Mouse (Mus musculus): Measurements from ENCODE around the gene Tmem185a. TPM values are rescaled to one million over a fixed set of nuclear protein-coding genes. Genes with fewer than 3 reads are reported as not detected.
A peak's percentile ranks its signal among the peaks of the same experiment; 100 is the strongest.
"Not testable (repeated sequence)": the region's sequence is repeated elsewhere in the genome, so short reads cannot be mapped to it uniquely, and the experiment has no call there.

The Tmem185a gene
- 44.5 and 46.9 TPM in 2 replicates for polyA plus RNA-seq (2015; fragmentation: Nextera tagmentation; extraction: Ambion mirVana)

DNA sequence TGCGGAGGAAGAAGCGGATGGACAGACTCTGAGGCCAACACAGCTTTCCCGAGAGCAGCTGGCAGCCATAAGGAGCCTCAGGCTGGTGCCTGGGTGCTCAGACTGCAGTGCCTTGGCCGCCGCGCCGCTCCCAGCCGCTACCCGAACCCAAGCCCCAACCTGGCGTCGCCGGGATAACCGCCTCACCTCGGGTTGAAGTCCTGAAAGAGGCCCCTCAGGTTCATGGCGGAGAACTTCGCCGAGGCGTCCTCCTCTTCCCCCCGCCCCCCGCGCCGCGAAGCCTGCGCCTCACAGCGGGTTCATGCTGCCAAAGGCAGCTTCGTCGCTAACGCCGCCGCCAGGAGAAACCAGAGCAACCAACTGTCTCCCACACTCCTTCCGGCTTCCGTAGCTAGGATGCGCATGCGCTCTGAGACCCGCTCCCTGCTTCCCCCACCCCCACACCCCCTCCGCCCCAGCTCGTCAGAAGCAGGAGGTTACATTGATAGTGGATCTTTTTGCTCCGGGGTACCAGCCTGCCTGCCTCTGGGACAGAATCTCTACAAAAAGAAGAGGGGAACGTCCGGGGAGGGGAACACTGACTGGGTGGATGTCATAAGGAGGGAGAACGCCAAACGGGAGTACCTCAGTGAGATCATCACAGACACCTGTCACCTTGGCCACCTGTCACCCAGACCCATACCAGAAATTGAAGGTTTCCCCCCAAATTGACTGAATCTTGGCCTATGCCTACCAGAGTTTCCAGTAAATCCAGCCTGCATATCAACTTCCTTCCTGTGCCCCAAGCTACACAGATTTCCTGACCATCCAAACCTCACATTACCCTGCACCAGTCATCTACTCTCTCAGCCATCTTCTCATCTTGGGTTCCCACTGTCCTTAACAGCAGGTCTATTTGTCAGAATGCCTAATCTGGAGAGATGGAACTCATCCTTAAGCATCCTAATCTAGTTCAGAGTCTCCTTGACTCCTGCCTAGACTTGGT lies at the start of gene Tmem185a:
Gene Tmem185a, minus strand, starts transcription at position 389 of the 985 bp plus-strand sequence.
- WGBS = 31% methylated on average over 36 of the region's 42 CpGs
- H3K4me1 ChIP-seq (replicated peaks; ENCODE audit: insufficient read depth, low read length) = no peaks in the 10 kb centered on the region
- 0 out of 2 replicates have a peak, but pooled peaks have one; percentile 8 for TF ChIP-seq CTCF (IDR thresholded peaks at IDR 0.05; ENCODE audit: low read depth)
- no peaks in the 10 kb centered on the region for H3K9me3 ChIP-seq (replicated peaks; ENCODE audit: low read length)
- ATAC-seq (replicated peaks; ENCODE audit: low FRiP score, low read depth) (peak; percentile 96), DNase-seq (ENCODE audit: low spot score) (peak; percentile 83)
- peak within 1 kb of the TSS; percentile 77 for H3K27ac ChIP-seq
- H3K9ac ChIP-seq (ENCODE audit: low read depth, low read length) = peak within 1 kb of the TSS; percentile 67
- H3K36me3 ChIP-seq (ENCODE audit: insufficient read depth, low read length) = no peaks in the 10 kb centered on the region
- H3K4me2 ChIP-seq (ENCODE audit: low read length) = peak within 1 kb of the TSS; percentile 63
- no peaks in the 10 kb centered on the region; the same call in 1 of the 2 replicates for H3K27me3 ChIP-seq (ENCODE audit: insufficient read depth, low read length)
- H3K4me3 ChIP-seq (replicated peaks; ENCODE audit: low read depth, low read length) = peak within 1 kb of the TSS; percentile 48

DNA sequence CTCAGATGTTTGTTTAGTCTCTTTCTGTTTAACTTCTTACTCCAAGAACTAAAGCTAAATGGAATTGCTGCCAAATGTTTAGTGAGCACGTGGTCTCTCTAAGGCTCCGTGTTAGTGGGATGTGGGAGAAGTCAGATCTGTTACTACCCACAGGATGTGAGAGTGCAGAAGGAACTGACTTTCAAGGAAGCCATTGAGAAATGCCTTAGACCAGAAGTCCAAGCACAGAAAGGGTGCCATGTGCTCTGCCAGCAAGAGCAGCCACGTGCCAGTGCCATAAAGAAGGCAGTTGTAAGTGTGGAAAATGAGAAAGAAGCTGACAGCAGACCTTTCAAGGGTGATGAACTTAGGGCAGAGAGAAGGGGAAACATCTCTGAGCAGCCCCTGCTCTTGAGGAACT lies 37.4 kb upstream of the Tmem185a start:
- H3K27me3 ChIP-seq (ENCODE audit: insufficient read depth, low read length); H3K9ac ChIP-seq (ENCODE audit: low read depth, low read length); H3K36me3 ChIP-seq (ENCODE audit: insufficient read depth, low read length); DNase-seq (ENCODE audit: low spot score); H3K4me3 ChIP-seq (replicated peaks; ENCODE audit: low read depth, low read length); H3K9me3 ChIP-seq (replicated peaks; ENCODE audit: low read length); H3K4me2 ChIP-seq (ENCODE audit: low read length); H3K4me1 ChIP-seq (replicated peaks; ENCODE audit: insufficient read depth, low read length); ATAC-seq (replicated peaks; ENCODE audit: low FRiP score, low read depth); H3K27ac ChIP-seq: not testable (repeated sequence)
- WGBS = 60% methylated on average over 3 of the region's 3 CpGs

DNA sequence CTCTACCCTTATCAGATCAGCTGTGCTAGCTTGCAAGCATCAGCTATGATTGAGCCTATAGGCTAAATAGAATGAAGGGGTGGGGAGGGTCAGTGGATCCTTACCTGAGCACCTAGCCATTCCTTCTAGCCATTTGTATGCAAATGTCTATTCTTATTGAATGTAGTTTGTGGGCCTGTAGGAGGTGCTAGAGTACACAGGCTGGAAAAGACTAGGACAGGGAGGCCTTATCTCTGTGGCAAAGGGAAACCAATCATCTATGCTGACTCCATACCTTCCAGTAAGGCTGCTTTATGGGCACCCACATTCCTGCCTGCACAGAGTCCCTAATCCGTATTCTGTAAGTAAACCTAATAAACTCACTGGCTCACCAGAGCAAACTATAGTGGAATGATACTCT lies 10.3 kb upstream of the Tmem185a start:
- H3K36me3 ChIP-seq (ENCODE audit: insufficient read depth, low read length); H3K4me1 ChIP-seq (replicated peaks; ENCODE audit: insufficient read depth, low read length); H3K4me2 ChIP-seq (ENCODE audit: low read length); DNase-seq (ENCODE audit: low spot score); H3K9ac ChIP-seq (ENCODE audit: low read depth, low read length); ATAC-seq (replicated peaks; ENCODE audit: low FRiP score, low read depth); H3K27me3 ChIP-seq (ENCODE audit: insufficient read depth, low read length); H3K9me3 ChIP-seq (replicated peaks; ENCODE audit: low read length); H3K27ac ChIP-seq; H3K4me3 ChIP-seq (replicated peaks; ENCODE audit: low read depth, low read length): not testable (repeated sequence)
- WGBS = no CpG with 5 or more reads among the region's 1 CpGs

DNA sequence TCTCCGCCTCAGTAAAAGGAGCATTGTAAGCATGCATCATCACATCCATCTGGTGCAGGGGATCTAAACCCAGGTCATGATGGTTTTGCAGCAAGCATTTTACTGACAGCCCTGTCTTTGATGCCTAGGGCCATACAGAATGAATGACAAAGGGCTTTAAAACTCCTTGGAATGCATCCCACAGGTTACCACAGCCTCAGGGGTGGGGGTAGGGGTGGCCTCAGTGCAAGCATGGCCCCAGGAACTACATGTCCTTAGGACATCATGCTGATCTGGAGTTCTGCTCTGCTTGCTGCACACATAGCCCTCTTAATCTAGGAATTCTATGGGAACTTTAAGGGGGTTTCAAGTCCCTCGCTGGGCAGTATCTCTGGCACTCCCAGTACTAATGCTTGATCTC lies 5.2 kb upstream of the Tmem185a start:
- no peak overlapping the region for H3K27ac ChIP-seq
- H3K4me3 ChIP-seq (replicated peaks; ENCODE audit: low read depth, low read length) = no peak overlapping the region
- H3K4me1 ChIP-seq (replicated peaks; ENCODE audit: insufficient read depth, low read length) = no peaks in the 10 kb centered on the region
- WGBS = 59% methylated on average over 2 of the region's 2 CpGs
- H3K9ac ChIP-seq (ENCODE audit: low read depth, low read length) = no peak overlapping the region
- no peaks in the 10 kb centered on the region for H3K9me3 ChIP-seq (replicated peaks; ENCODE audit: low read length)
- H3K36me3 ChIP-seq (ENCODE audit: insufficient read depth, low read length) = no peaks in the 10 kb centered on the region
- TF ChIP-seq CTCF (IDR thresholded peaks at IDR 0.05; ENCODE audit: low read depth) = no peak
- H3K27me3 ChIP-seq (ENCODE audit: insufficient read depth, low read length) = no peaks in the 10 kb centered on the region; the same call in 1 of the 2 replicates
- ATAC-seq (replicated peaks; ENCODE audit: low FRiP score, low read depth) (no peak), DNase-seq (ENCODE audit: low spot score) (no peak)
- no peak overlapping the region for H3K4me2 ChIP-seq (ENCODE audit: low read length)

- Histone ChIP-seq H3K9ac (ENCODE audit: low read depth, low read length) (no peak overlapping the region), H3K9me3 (replicated peaks; ENCODE audit: low read length) (no peaks in the 10 kb centered on the region), H3K36me3 (ENCODE audit: insufficient read depth, low read length) (no peaks in the 10 kb centered on the region), H3K4me1 (replicated peaks; ENCODE audit: insufficient read depth, low read length) (no peaks in the 10 kb centered on the region), H3K27ac (no peak overlapping the region), H3K4me2 (ENCODE audit: low read length) (no peak overlapping the region), H3K27me3 (ENCODE audit: insufficient read depth, low read length) (no peaks in the 10 kb centered on the region; the same call in 1 of the 2 replicates), H3K4me3 (replicated peaks; ENCODE audit: low read depth, low read length) (no peak overlapping the region)
- no peak for DNase-seq (ENCODE audit: low spot score)
- WGBS = 67% methylated on average over 5 of the region's 5 CpGs
- TF ChIP-seq CTCF (IDR thresholded peaks at IDR 0.05; ENCODE audit: low read depth) = no peak
- ATAC-seq (replicated peaks; ENCODE audit: low FRiP score, low read depth) = no peak
These were observed 1.7 kb upstream of the Tmem185a start for GRCm38 (mm10) chrX:70478701-70479100.

DNA sequence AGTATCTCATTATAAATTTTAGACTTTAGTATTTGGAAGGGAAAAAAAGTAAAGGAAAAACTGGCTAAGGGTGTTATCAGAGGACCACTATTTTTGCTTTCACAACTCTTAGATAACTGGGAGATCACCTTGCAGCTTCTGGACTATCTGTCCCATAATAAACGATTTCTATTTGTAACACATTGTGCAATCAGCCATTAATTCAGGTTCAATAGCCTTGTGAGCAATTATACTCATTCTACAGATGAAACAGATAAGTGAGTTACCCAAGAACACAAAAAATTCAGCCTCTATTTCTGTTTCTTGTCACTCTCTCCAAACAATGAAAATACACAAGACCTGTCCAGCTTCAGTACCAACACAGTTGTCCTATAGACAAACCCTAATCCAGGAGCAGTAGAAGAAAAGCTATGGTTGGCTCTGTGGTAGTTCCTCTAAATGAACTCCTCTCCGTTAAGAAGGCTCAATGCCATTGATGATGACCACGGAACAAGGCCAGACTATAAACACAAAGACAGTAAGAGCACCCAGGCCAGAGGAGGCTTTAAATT lies 1.7 kb downstream of the Tmem185a start:
- H3K36me3 ChIP-seq (ENCODE audit: insufficient read depth, low read length) = no peaks in the 10 kb centered on the region
- H3K9ac ChIP-seq (ENCODE audit: low read depth, low read length) = no peak overlapping the region
- no peaks in the 10 kb centered on the region; the same call in 1 of the 2 replicates for H3K27me3 ChIP-seq (ENCODE audit: insufficient read depth, low read length)
- no peaks in the 10 kb centered on the region for H3K4me1 ChIP-seq (replicated peaks; ENCODE audit: insufficient read depth, low read length)
- no peak overlapping the region for H3K27ac ChIP-seq
- WGBS = 75% methylated on average over 3 of the region's 3 CpGs
- no peak for ATAC-seq (replicated peaks; ENCODE audit: low FRiP score, low read depth)
- H3K4me3 ChIP-seq (replicated peaks; ENCODE audit: low read depth, low read length) = no peak overlapping the region
- no peaks in the 10 kb centered on the region for H3K9me3 ChIP-seq (replicated peaks; ENCODE audit: low read length)
- DNase-seq (ENCODE audit: low spot score) = no peak
- peak overlapping the region; percentile 63; the same call in 1 of the 2 replicates for H3K4me2 ChIP-seq (ENCODE audit: low read length)
- no peak for TF ChIP-seq CTCF (IDR thresholded peaks at IDR 0.05; ENCODE audit: low read depth)

Measured in kidney, postnatal 0 days (tissue).